ENCODE assay signal across 8 mouse cellular contexts in genomic region chr1:39527432-39527831, GRCm38 (mm10). TPM values are rescaled to one million over a fixed set of nuclear protein-coding genes. Genes with fewer than 3 reads are reported as not detected.
DNase-seq lines count a peak whose midpoint lies in the region; ATAC-seq and TF ChIP-seq lines count a peak whose summit lies in the region.

No protein-coding gene starts in this region.

- no peaks in the 10 kb centered on the region for H3K36me3 ChIP-seq in liver, embryonic 12.5 days

- H3K27ac ChIP-seq in gastrocnemius, adult 2 months: no peak overlapping the region
- H3K27ac ChIP-seq in liver, embryonic 12.5 days: no peak overlapping the region

- peak; percentile 72 for DNase-seq in 3T3-L1 (ENCODE audit: low read depth, low spot score)
- DNase-seq in MEL-GATA-1-ER (ENCODE audit: extremely low read depth, low read depth): peak; percentile 67
- DNase-seq in cerebellum, adult 18-20 months: peak; percentile 69 to 77
- DNase-seq in gastrocnemius, adult 2 months: peak; percentile 82
- DNase-seq in kidney, adult 8-10 months: peak; percentile 43 to 82
- DNase-seq in ovary, postnatal 14 days (ENCODE audit: low spot score): peak; percentile 73
- peak; percentile 88 for DNase-seq in thymus, postnatal 14 days

- peaks cover 4% of the 10 kb centered on the region for H3K4me1 ChIP-seq in liver, embryonic 12.5 days

- H3K4me2 ChIP-seq in liver, embryonic 12.5 days: no peak overlapping the region

- ATAC-seq in liver, embryonic 12.5 days: peak; percentile 60

- TF ChIP-seq CTCF in gastrocnemius, adult 2 months (IDR thresholded peaks at IDR 0.05): peak; percentile 94

- H3K9ac ChIP-seq in liver, embryonic 12.5 days: no peak overlapping the region

- H3K4me3 ChIP-seq in gastrocnemius, adult 2 months: no peak overlapping the region
- H3K4me3 ChIP-seq in liver, embryonic 12.5 days: no peak overlapping the region

- H3K9me3 ChIP-seq in liver, embryonic 12.5 days (replicated peaks): no peaks in the 10 kb centered on the region

- intact Hi-C loops in gastrocnemius, adult 2 months (cut with DNase I): no loop called here

- 9% methylated on average over 7 of the region's 7 CpGs for WGBS in liver, embryonic 12.5 days (ENCODE audit: insufficient replicate concordance)

- no peaks in the 10 kb centered on the region; the same call in 1 of the 2 replicates for H3K27me3 ChIP-seq in liver, embryonic 12.5 days (replicated peaks)

RNA-seq across cellular contexts. Expression of gene Cnot11, which starts 7.4 kb away (rescaled TPM):
- total RNA-seq in gastrocnemius, adult 2 months (2021): 10 to 100 TPM; 18.3 to 18.8 TPM
- polyA plus RNA-seq in liver, embryonic 12.5 days (2016; fragmentation: Nextera tagmentation; extraction: Ambion mirVana): 17.2 and 20.0 TPM in 2 replicates

RNA-seq across cellular contexts. Expression of gene Tbc1d8, which starts 48.9 kb away (rescaled TPM):
- total RNA-seq in gastrocnemius, adult 2 months (2021): 1 to 10 TPM; 8.3 to 9.7 TPM
- 4.9 and 5.0 TPM in 2 replicates for polyA plus RNA-seq in liver, embryonic 12.5 days (2016; fragmentation: Nextera tagmentation; extraction: Ambion mirVana)

RNA-seq across cellular contexts. Expression of gene Rnf149, which starts 49.8 kb away (rescaled TPM):
- total RNA-seq in gastrocnemius, adult 2 months (2021): 1 to 10 TPM; 6.9 to 8.3 TPM
- 25.6 and 27.3 TPM in 2 replicates for polyA plus RNA-seq in liver, embryonic 12.5 days (2016; fragmentation: Nextera tagmentation; extraction: Ambion mirVana)
